Mouse (Mus musculus) urinary bladder, adult 2 months (tissue): Measurements from ENCODE around the gene Ntn1. TPM values are rescaled to one million over a fixed set of nuclear protein-coding genes. Genes with fewer than 3 reads are reported as not detected.

ENCODE experiments used
- DNase-seq: peaks from one replicate; pipeline ENCODE4 v3.0.0; 2022; ENCODE audit warnings: low spot score
- polyA plus RNA-seq: library from polyadenylated mRNA; depleted of rRNA; stranded (reverse); fragments of >200 nt; gene quantifications from 2 replicates; pipeline ENCODE4 v1.2.3, GENCODE M21; 2012

The Ntn1 gene
- polyA plus RNA-seq, 1 experiment = 17.7 TPM

- DNase-seq = no peak
These were observed 136.3 kb downstream of the Ntn1 start for GRCm38 (mm10) chr11:68264276-68264675.

- DNase-seq = no peak
These were observed 137.5 kb downstream of the Ntn1 start for GRCm38 (mm10) chr11:68263100-68263499.

GRCm38 (mm10) chr11:68261162-68261892 is 139.3 kb downstream of the Ntn1 start:
- DNase-seq = no peak

- DNase-seq = no peak
These were observed 140.2 kb downstream of the Ntn1 start for GRCm38 (mm10) chr11:68260399-68260798.

GRCm38 (mm10) chr11:68258498-68258897 is 142.1 kb downstream of the Ntn1 start:
- DNase-seq = no peak

- no peak for DNase-seq
These were observed 147.1 kb downstream of the Ntn1 start for GRCm38 (mm10) chr11:68253531-68253930.

- no peak for DNase-seq
These were observed 150.5 kb downstream of the Ntn1 start for GRCm38 (mm10) chr11:68250106-68250505.

- DNase-seq = no peak
These were observed 152.7 kb downstream of the Ntn1 start for GRCm38 (mm10) chr11:68247897-68248296.

- DNase-seq = no peak
These were observed 155.7 kb downstream of the Ntn1 start for GRCm38 (mm10) chr11:68244992-68245261.

- DNase-seq = no peak
These were observed 156.2 kb downstream of the Ntn1 start for GRCm38 (mm10) chr11:68244254-68244991.

GRCm38 (mm10) chr11:68239756-68240155 is 160.9 kb downstream of the Ntn1 start:
- DNase-seq = no peak

- DNase-seq = no peak
These were observed 167.1 kb downstream of the Ntn1 start for GRCm38 (mm10) chr11:68233469-68233965.

GRCm38 (mm10) chr11:68231558-68231957 is 169.1 kb downstream of the Ntn1 start:
- DNase-seq = no peak

- DNase-seq = no peak
These were observed 171.5 kb downstream of the Ntn1 start for GRCm38 (mm10) chr11:68228941-68229665.

- DNase-seq = no peak
These were observed 172.8 kb downstream of the Ntn1 start for GRCm38 (mm10) chr11:68227837-68228236.

GRCm38 (mm10) chr11:68226654-68227057 is 174.0 kb downstream of the Ntn1 start:
- no peak for DNase-seq

GRCm38 (mm10) chr11:68223143-68223542 is 177.5 kb downstream of the Ntn1 start:
- no peak for DNase-seq

GRCm38 (mm10) chr11:68222209-68222608 is 178.4 kb downstream of the Ntn1 start:
- no peak for DNase-seq

GRCm38 (mm10) chr11:68220733-68221132 is 179.9 kb downstream of the Ntn1 start:
- DNase-seq = no peak

GRCm38 (mm10) chr11:68216041-68216440 is 184.6 kb downstream of the Ntn1 start:
- no peak for DNase-seq

- DNase-seq = no peak
These were observed 185.3 kb downstream of the Ntn1 start for GRCm38 (mm10) chr11:68215206-68215912.
